ENCODE assay signal across 23 mouse cellular contexts in the genomic region with DNA sequence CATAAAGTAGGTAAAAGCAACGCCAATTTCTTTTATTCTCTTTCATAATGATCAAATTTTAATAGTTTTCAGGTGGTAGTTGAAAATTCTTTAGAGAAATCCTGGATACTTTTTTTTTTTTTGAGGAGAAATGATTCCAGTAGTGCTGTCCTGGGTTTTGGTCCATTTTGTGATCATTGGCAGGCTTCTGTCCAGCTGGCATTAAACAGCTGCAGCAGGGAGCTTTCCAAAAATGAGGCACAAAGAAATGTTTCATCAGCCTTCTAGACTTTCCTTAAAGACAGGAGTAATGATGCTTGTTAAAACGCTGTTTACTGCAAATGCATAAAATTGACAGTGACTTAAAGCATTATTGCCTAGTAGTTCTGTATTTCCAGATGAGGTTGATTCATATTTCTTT. TPM values are rescaled to one million over a fixed set of nuclear protein-coding genes. Genes with fewer than 3 reads are reported as not detected.
DNase-seq lines count a peak whose midpoint lies in the region; ATAC-seq and TF ChIP-seq lines count a peak whose summit lies in the region.
"Had no signal": no experiment of that assay in that cellular context is flagged by ENCODE, and none has a peak within 500 bp of the region (broad histone marks: within the 10 kb centered on the region; RNA-seq: fewer than 3 reads in every experiment).

No protein-coding gene starts in this region.

- H3K4me2 ChIP-seq in heart, embryonic 11.5 days: no peak overlapping the region
- no peak overlapping the region for H3K4me2 ChIP-seq in lung, embryonic 14.5 days
- H3K4me2 ChIP-seq in stomach, postnatal 0 days (replicated peaks; ENCODE audit: low read depth): no peak overlapping the region
- H3K4me2 ChIP-seq: forebrain, embryonic 12.5 days; hindbrain, embryonic 14.5 days; intestine, embryonic 15.5 days; limb, embryonic 12.5 days; liver, embryonic 13.5 days; lung, embryonic 15.5 days; midbrain, embryonic 15.5 days had no signal

- no peak overlapping the region for H3K27ac ChIP-seq in heart, embryonic 11.5 days (ENCODE audit: low read depth, low read length)
- no peak overlapping the region for H3K27ac ChIP-seq in lung, embryonic 14.5 days (ENCODE audit: low read depth)
- no peak overlapping the region for H3K27ac ChIP-seq in stomach, postnatal 0 days (replicated peaks)
- H3K27ac ChIP-seq: forebrain, embryonic 12.5 days; hindbrain, embryonic 14.5 days; intestine, embryonic 15.5 days; limb, embryonic 12.5 days; liver, embryonic 13.5 days; lung, embryonic 15.5 days; midbrain, embryonic 15.5 days had no signal

- intact Hi-C loops in gastrocnemius, postnatal 14 days (cut with DNase I; ENCODE audit: low total_unique reads): no loop called here

- H3K36me3 ChIP-seq in heart, embryonic 11.5 days (ENCODE audit: control insufficient read depth, insufficient read depth, low read length): no peaks in the 10 kb centered on the region; the same call in 1 of the 2 replicates
- H3K36me3 ChIP-seq in lung, embryonic 14.5 days (ENCODE audit: insufficient read depth): 0 out of 2 replicates have a peak, but pooled peaks cover 15% of the 10 kb centered on the region
- no peaks in the 10 kb centered on the region; the same call in 1 of the 2 replicates for H3K36me3 ChIP-seq in stomach, postnatal 0 days (ENCODE audit: control insufficient read depth, insufficient read depth, low read length)
- H3K36me3 ChIP-seq: intestine, embryonic 15.5 days; lung, embryonic 15.5 days; midbrain, embryonic 15.5 days had no signal

- H3K27me3 ChIP-seq in heart, embryonic 11.5 days (ENCODE audit: control insufficient read depth, insufficient read depth, low read length): no peaks in the 10 kb centered on the region
- no peaks in the 10 kb centered on the region for H3K27me3 ChIP-seq in lung, embryonic 14.5 days (ENCODE audit: insufficient read depth, low read length)
- H3K27me3 ChIP-seq in stomach, postnatal 0 days (ENCODE audit: control insufficient read depth, insufficient read depth, low read length): no peaks in the 10 kb centered on the region
- H3K27me3 ChIP-seq: forebrain, embryonic 12.5 days; intestine, embryonic 15.5 days; limb, embryonic 12.5 days; liver, embryonic 13.5 days; lung, embryonic 15.5 days; megakaryocyte, embryonic 14.5 days; midbrain, embryonic 15.5 days had no signal

- no peak overlapping the region for H3K4me3 ChIP-seq in heart, embryonic 11.5 days (ENCODE audit: low read depth, low read length)
- no peak overlapping the region for H3K4me3 ChIP-seq in lung, embryonic 14.5 days (ENCODE audit: low read depth, low read length)
- H3K4me3 ChIP-seq in stomach, postnatal 0 days (ENCODE audit: low read depth, low read length): no peak overlapping the region
- H3K4me3 ChIP-seq: forebrain, embryonic 12.5 days; intestine, embryonic 15.5 days; limb, embryonic 12.5 days; liver, embryonic 13.5 days; lung, embryonic 15.5 days; megakaryocyte, embryonic 14.5 days; midbrain, embryonic 15.5 days had no signal

- ATAC-seq in heart, embryonic 11.5 days (replicated peaks; ENCODE audit: insufficient number of reproducible peaks, low FRiP score, low TSS enrichment): no peak
- no peak for ATAC-seq in lung, embryonic 14.5 days (ENCODE audit: insufficient read depth)
- ATAC-seq in stomach, postnatal 0 days (ENCODE audit: low FRiP score, low TSS enrichment): no peak
- ATAC-seq: intestine, embryonic 15.5 days; midbrain, embryonic 15.5 days had no signal

- 84% methylated on average over 2 of the region's 2 CpGs for WGBS in heart, embryonic 11.5 days (ENCODE audit: insufficient replicate concordance)
- WGBS in lung, embryonic 14.5 days: 66% methylated on average over 2 of the region's 2 CpGs
- 69% methylated on average over 2 of the region's 2 CpGs for WGBS in stomach, postnatal 0 days

- no peak for TF ChIP-seq EP300 in stomach, postnatal 0 days (optimal IDR thresholded peaks at IDR 0.05)

- H3K4me1 ChIP-seq in heart, embryonic 11.5 days (ENCODE audit: control insufficient read depth, insufficient read depth, low read length): no peaks in the 10 kb centered on the region; the same call in 1 of the 2 replicates
- no peaks in the 10 kb centered on the region for H3K4me1 ChIP-seq in lung, embryonic 14.5 days (ENCODE audit: insufficient read depth)
- no peaks in the 10 kb centered on the region for H3K4me1 ChIP-seq in stomach, postnatal 0 days (replicated peaks; ENCODE audit: control insufficient read depth, insufficient read depth)
- H3K4me1 ChIP-seq: forebrain, embryonic 12.5 days; intestine, embryonic 15.5 days; liver, embryonic 13.5 days; lung, embryonic 15.5 days; midbrain, embryonic 15.5 days had no signal

- TF ChIP-seq POLR2A in brain, embryonic 14.5 days (IDR thresholded peaks at IDR 0.05; ENCODE audit: borderline replicate concordance, extremely low read depth, insufficient read depth, insufficient read length, poor library complexity, severe bottlenecking): no peak

- peak; percentile 85 for DNase-seq in heart, adult 11 months
- DNase-seq in lung, embryonic 14.5 days: peak; percentile 32
- no peak for DNase-seq in lung, postnatal 4 days
- peak; percentile 22 for DNase-seq in brain, embryonic 14.5 days (ENCODE audit: low read depth)
- DNase-seq in gastrocnemius, postnatal 14 days: peak; percentile 31
- DNase-seq in spleen, postnatal 4 days (ENCODE audit: low spot score in 2 of 2): no peak
- DNase-seq in stomach, postnatal 0 days (ENCODE audit: low spot score): no peak
- DNase-seq: adrenal gland, adult 8-10 months; B cell, adult 2 months; cerebellum, postnatal 14 days; embryo, embryonic 11 days; kidney, adult 9 months; kidney, postnatal 25 days; liver, embryonic 13.5 days; thymus, postnatal 36 days had no signal

- TF ChIP-seq CTCF in lung, embryonic 14.5 days (IDR thresholded peaks at IDR 0.05; ENCODE audit: low read depth): no peak
- no peak for TF ChIP-seq CTCF in brain, embryonic 14.5 days (IDR thresholded peaks at IDR 0.05; ENCODE audit: borderline replicate concordance, extremely low read depth, insufficient read depth, insufficient read length)
- TF ChIP-seq CTCF in stomach, postnatal 0 days (IDR thresholded peaks at IDR 0.05; ENCODE audit: low read depth): no peak

- no peak overlapping the region for H3K9ac ChIP-seq in heart, embryonic 11.5 days (ENCODE audit: low read depth, low read length)
- no peak overlapping the region for H3K9ac ChIP-seq in lung, embryonic 14.5 days
- H3K9ac ChIP-seq in stomach, postnatal 0 days (ENCODE audit: low read length): no peak overlapping the region
- H3K9ac ChIP-seq: forebrain, embryonic 12.5 days; hindbrain, embryonic 14.5 days; intestine, embryonic 15.5 days; limb, embryonic 12.5 days; liver, embryonic 13.5 days; lung, embryonic 15.5 days; midbrain, embryonic 15.5 days had no signal

- peaks cover 3% of the 10 kb centered on the region; the same call in 1 of the 2 replicates for H3K9me3 ChIP-seq in heart, embryonic 11.5 days (replicated peaks; ENCODE audit: control insufficient read depth, low read length)
- no peaks in the 10 kb centered on the region for H3K9me3 ChIP-seq in lung, embryonic 14.5 days (ENCODE audit: low read depth, low read length)
- no peaks in the 10 kb centered on the region for H3K9me3 ChIP-seq in stomach, postnatal 0 days (ENCODE audit: control insufficient read depth, low read length)
- H3K9me3 ChIP-seq: intestine, embryonic 15.5 days; liver, embryonic 13.5 days; lung, embryonic 15.5 days; megakaryocyte, embryonic 14.5 days; midbrain, embryonic 15.5 days had no signal

RNA-seq across cellular contexts. Expression of a gene that starts 34.9 kb away (rescaled TPM):
- polyA plus RNA-seq in heart, embryonic 11.5 days (2014; fragmentation: Nextera tagmentation; extraction: Ambion mirVana): 9.8 and 12.0 TPM in 2 replicates
- 14.4 and 17.0 TPM in 2 replicates for polyA plus RNA-seq in lung, embryonic 14.5 days (2014; fragmentation: Nextera tagmentation; extraction: Ambion mirVana)
- polyA plus RNA-seq in brain, embryonic 14.5 days (2012; rRNA removed): 11.2 and 11.4 TPM in 2 replicates
- total RNA-seq in gastrocnemius, postnatal 14 days (2021): 1 to 10 TPM; 3.1 to 4.1 TPM
- 6.4 TPM in 2 replicates for polyA plus RNA-seq in stomach, postnatal 0 days (2015; fragmentation: Nextera tagmentation; extraction: Ambion mirVana)

RNA-seq across cellular contexts. Expression of a gene that starts 35.5 kb away (rescaled TPM):
- polyA plus RNA-seq in heart, embryonic 11.5 days (2014; fragmentation: Nextera tagmentation; extraction: Ambion mirVana): 30.6 and 33.9 TPM in 2 replicates
- 29.5 and 31.7 TPM in 2 replicates for polyA plus RNA-seq in lung, embryonic 14.5 days (2014; fragmentation: Nextera tagmentation; extraction: Ambion mirVana)
- polyA plus RNA-seq in brain, embryonic 14.5 days (2012; rRNA removed): 178 and 198 TPM in 2 replicates
- 10 to 100 TPM; 20.2 to 25.3 TPM for total RNA-seq in gastrocnemius, postnatal 14 days (2021)
- 4.9 and 5.5 TPM in 2 replicates for polyA plus RNA-seq in stomach, postnatal 0 days (2015; fragmentation: Nextera tagmentation; extraction: Ambion mirVana)

Comparison
In these comparisons a context has a peak if more than half of its experiments do, and no peak if none do; other contexts are left out.
1. DNase-seq: peak in heart, adult 11 months (single experiment), lung, embryonic 14.5 days (single experiment), brain, embryonic 14.5 days (single experiment) and gastrocnemius, postnatal 14 days (single experiment); none in lung, postnatal 4 days (0 of 2), spleen, postnatal 4 days (0 of 2) and stomach, postnatal 0 days (single experiment).